ENCODE assay signal across 33 mouse cellular contexts in genomic region chr2:166579793-166580192, GRCm38 (mm10).
"Had no signal": no experiment of that assay in that cellular context is flagged by ENCODE, and none has a peak within 500 bp of the region (broad histone marks: within the 10 kb centered on the region; RNA-seq: fewer than 3 reads in every experiment).

No protein-coding gene starts in this region.

- H3K4me1 ChIP-seq: hindbrain, embryonic 12.5 days; hindbrain, embryonic 13.5 days; hindbrain, embryonic 15.5 days had no signal

- H3K9ac ChIP-seq: heart, embryonic 12.5 days; heart, embryonic 13.5 days; heart, embryonic 15.5 days; hindbrain, embryonic 12.5 days; hindbrain, embryonic 13.5 days; hindbrain, embryonic 14.5 days; hindbrain, embryonic 15.5 days; intestine, embryonic 15.5 days had no signal

- H3K27ac ChIP-seq: heart, embryonic 10.5 days; heart, embryonic 13.5 days; heart, embryonic 15.5 days; hindbrain, embryonic 10.5 days; hindbrain, embryonic 12.5 days; hindbrain, embryonic 13.5 days; hindbrain, embryonic 14.5 days; hindbrain, embryonic 15.5 days; hindbrain, postnatal 0 days; intestine, embryonic 15.5 days; layer of hippocampus, adult 2 months; left cerebral cortex, adult 2 months had no signal

- H3K27me3 ChIP-seq: heart, embryonic 12.5 days; heart, embryonic 13.5 days; heart, embryonic 15.5 days; hindbrain, embryonic 12.5 days; hindbrain, embryonic 13.5 days; hindbrain, embryonic 15.5 days; intestine, embryonic 15.5 days had no signal

- ATAC-seq: hindbrain, embryonic 16.5 days; hindbrain, postnatal 0 days; inflammation-experienced regulatory T-cells, adult 6 months; intestine, embryonic 15.5 days; intestine, embryonic 16.5 days; intestine, postnatal 0 days had no signal

- H3K36me3 ChIP-seq: heart, embryonic 15.5 days; hindbrain, embryonic 15.5 days; intestine, embryonic 15.5 days had no signal

- H3K4me2 ChIP-seq: heart, embryonic 11.5 days; heart, embryonic 12.5 days; heart, embryonic 13.5 days; heart, embryonic 15.5 days; hindbrain, embryonic 12.5 days; hindbrain, embryonic 13.5 days; hindbrain, embryonic 14.5 days; hindbrain, embryonic 15.5 days; intestine, embryonic 15.5 days had no signal

- H3K4me3 ChIP-seq: heart, embryonic 10.5 days; heart, embryonic 12.5 days; heart, embryonic 13.5 days; heart, embryonic 15.5 days; hindbrain, embryonic 10.5 days; hindbrain, embryonic 12.5 days; hindbrain, embryonic 13.5 days; hindbrain, embryonic 15.5 days; intestine, embryonic 15.5 days; layer of hippocampus, adult 2 months; left cerebral cortex, adult 2 months had no signal

- H3K9me3 ChIP-seq: heart, embryonic 10.5 days; heart, embryonic 12.5 days; heart, embryonic 13.5 days; heart, embryonic 15.5 days; hindbrain, embryonic 10.5 days; hindbrain, embryonic 12.5 days; hindbrain, embryonic 13.5 days; hindbrain, embryonic 15.5 days; intestine, embryonic 15.5 days had no signal

- DNase-seq: heart, postnatal 10 days; heart, postnatal 14 days; heart, postnatal 36 days; heart, postnatal 4 days; kidney, adult 11 months; kidney, adult 18-20 months; kidney, adult 2 months; kidney, adult 8-10 months; kidney, adult 9 months; kidney, postnatal 10 days; kidney, postnatal 14 days; kidney, postnatal 36 days; kidney, postnatal 4 days; layer of hippocampus, adult 9-11 months; layer of hippocampus, postnatal 36 days had no signal
